Mouse (Mus musculus) right cerebral cortex, postnatal 10 days (tissue): ENCODE measurements around the gene Nt5e.
A peak's percentile ranks its signal among the peaks of the same experiment; 100 is the strongest.

Source experiments
- DNase-seq, 2 experiments: peaks; one replicate each; pipeline ENCODE4 v3.0.0; 2021; ENCODE audit warnings: low spot score in 2 of 2

Nt5e gene

DNA sequence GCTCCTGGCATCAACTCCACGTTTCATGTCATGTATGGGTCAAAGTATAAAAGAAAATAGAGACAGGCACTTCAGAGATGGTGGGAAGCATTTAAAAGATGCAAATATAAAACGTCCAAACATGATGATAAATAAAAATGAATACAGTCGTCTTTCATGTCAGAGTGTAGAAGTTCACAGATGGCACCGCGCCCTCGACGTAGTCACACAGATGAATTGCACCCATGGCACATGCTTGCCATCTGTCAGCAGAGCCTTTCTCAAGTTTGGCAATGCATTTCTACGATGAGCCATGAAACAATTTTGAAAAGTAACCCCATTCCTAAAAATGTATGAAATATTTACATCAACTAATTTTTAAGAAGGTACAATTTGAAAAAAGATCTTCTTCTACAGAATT lies 67.9 kb downstream of the Nt5e start:
- DNase-seq, result no peak

DNA sequence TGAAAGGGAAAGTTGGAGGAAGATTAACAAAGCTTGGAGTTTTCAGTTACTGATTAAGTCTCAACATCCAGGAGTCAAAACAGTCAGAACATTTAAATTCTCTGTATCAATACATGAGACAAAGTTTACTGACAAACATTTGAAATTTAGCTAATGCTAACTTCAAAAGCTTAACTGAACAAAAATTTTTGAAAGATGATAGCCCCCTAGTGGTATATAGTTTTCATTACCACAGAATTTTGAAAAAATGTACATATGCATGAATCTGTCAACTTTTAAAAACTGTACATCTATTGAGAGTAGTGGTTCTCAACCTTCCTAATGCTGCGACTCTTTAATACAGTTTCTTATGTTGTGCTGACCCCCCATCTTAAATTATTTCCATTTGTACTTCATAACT lies 71.5 kb downstream of the Nt5e start:
- DNase-seq, result no peak

DNA sequence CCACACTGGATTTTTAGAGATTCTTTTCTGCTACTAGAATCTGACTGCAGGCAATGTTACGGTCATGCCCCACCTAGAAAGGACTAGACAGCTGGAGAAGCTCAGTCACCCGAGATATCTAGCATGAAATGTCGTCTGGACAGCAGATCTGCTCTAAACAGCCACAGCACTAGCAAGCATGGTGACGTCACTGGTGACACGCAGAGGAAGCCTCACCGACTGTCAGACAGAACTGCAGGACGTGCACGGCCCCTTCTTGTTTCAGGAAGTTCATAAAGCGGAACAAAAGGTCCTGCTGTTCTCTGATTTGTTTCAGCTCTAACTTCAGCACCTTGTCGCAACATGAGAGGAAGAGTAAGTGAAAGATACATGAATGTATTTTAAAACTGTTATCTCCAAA lies 77.1 kb downstream of the Nt5e start:
- peak; percentile 47 to 49 for DNase-seq

DNA sequence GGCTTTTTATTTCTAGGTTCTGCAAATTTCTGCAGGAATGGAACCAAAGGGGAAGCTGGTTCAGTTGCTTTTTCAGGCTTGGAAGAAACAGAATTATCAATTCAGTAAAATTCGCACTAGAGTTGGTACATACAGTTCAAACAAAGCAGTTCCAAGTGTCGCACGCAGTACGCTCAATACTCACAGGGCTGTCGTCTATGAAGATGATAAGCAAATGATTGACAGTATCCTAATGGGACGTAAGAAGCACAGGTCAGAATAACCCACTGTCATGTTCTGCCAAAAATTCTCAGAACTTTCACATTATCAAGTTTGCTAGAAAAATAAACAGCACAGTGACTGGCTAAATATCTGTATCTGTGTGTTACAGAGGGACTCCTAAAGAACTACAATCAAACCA lies 77.5 kb downstream of the Nt5e start:
- no peak for DNase-seq

DNA sequence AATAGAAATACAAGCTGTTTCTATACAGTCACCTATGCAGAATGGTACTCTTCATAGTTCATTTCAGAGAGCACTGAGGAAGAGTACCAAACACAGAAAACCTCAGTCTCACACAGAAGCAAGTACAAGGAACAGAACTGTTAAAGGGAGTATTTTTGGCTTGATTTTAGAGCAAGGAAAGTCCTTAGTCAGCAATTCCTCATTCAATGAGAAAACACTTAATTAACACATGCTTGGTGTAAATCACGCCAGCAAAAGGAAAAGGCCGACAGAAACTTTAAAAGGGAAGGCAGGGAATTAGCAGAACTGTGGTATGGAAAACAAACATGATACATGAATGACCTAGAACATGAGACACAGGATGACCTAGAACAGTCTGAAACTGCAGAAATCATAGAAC lies 83.0 kb downstream of the Nt5e start:
- no peak for DNase-seq

DNA sequence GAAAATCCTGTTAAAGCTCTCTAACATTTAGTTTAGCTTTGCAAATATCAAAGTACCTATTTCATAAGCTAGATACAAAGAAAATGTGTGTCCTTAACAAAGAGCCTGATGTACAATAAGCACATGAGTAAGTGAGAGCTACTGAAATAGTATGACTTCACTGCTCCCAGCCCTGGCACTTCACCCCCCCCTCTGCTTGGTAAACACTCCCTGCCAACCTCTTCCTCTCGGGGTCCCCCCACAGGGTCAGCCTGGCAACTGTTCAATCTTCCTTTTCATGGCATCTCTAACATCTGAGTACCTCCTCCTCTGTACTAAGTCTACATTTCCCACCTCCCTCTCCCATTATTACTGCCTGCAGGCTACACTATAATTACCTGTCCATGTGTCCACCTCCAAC lies 89.8 kb downstream of the Nt5e start:
- no peak for DNase-seq
